Mouse (Mus musculus): ENCODE results near the gene Gorasp2.

DNA sequence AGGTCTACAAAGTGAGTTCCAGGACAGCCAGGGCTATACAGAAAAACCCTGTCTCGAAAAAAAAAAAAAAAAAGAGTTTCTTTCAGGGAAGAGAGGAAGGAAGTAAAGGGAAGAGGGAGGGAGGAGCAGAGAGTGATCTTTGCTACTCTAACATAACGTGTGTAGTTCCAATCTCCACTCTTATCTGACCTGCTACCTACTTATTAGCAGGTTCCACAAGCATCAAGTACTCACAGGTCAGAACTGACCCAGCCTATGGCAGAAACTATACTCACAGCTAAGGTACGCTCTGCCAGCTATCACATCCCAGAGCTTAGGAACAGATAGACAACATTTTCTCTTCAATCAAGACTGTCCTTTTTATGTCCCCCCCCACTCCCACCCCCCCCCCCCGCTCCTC, 74.2 kb downstream of the Gorasp2 start:
- no peak for TF ChIP-seq POLR2A (IDR thresholded peaks at IDR 0.05; ENCODE audit: borderline replicate concordance, extremely low read depth, insufficient read depth, insufficient read length, poor library complexity, severe bottlenecking)
- no peak for TF ChIP-seq CTCF (IDR thresholded peaks at IDR 0.05; ENCODE audit: borderline replicate concordance, extremely low read depth, insufficient read depth, insufficient read length)
